Mouse (Mus musculus): ENCODE measurements around the gene Raph1. TPM values are rescaled to one million over a fixed set of nuclear protein-coding genes. Genes with fewer than 3 reads are reported as not detected.
"Not testable (repeated sequence)": the region's sequence is repeated elsewhere in the genome, so short reads cannot be mapped to it uniquely, and the experiment has no call there.

Raph1 gene
- polyA plus RNA-seq, 1 experiment: not detected

DNA sequence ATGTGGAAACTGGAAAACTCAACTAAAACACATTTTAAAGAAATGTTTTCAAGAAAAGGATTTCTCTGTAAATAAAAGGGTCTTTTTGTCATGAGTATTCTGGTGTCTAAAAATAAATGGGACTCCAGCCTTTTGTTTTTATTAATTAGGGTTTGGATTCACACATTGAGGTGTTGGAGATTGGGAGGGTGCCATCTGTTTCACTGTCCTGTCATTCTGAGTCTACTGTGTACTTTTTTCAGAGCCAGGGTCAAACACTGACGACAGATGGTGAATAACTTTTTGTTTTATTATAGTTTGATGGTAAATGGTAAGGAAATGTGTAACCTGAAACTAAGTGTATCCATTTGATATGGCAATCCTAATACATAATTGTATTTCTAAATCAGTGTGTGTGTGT lies 85.3 kb downstream of the Raph1 start:
- WGBS: 14% methylated on average over 1 of the region's 1 CpGs
- Histone ChIP-seq H3K4me3 (ENCODE audit: insufficient read depth, low read depth, low read length) (no peak overlapping the region), H3K27ac (ENCODE audit: insufficient read depth, low read depth, low read length) (no peak overlapping the region), H3K4me1 (ENCODE audit: control insufficient read depth, insufficient read depth, low read length) (no peaks in the 10 kb centered on the region)
- TF ChIP-seq CTCF (IDR thresholded peaks at IDR 0.05; ENCODE audit: insufficient read depth, low read depth, low read length) (no peak), POLR2A (IDR thresholded peaks at IDR 0.05; ENCODE audit: insufficient read depth, low read depth, low read length) (no peak)

DNA sequence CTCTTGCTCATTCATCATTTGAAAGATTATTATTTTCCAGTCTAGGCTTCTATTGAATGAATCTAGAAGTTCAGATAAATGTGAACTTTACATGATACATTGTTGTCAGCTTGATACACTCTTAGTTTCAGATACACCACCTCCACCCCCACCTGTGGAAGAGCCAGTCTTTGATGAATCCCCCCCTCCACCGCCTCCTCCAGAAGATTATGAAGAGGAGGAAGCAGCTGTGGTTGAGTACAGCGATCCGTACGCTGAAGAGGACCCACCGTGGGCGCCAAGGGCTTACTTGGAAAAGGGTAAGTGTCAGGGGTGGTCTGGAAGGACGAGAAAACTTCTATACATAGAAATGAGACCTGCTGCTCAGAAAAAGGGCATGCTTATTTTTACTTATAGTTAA lies 96.4 kb downstream of the Raph1 start:
- H3K4me1 ChIP-seq (ENCODE audit: control insufficient read depth, insufficient read depth, low read length): no peaks in the 10 kb centered on the region
- 75% methylated on average over 7 of the region's 7 CpGs for WGBS
- H3K27ac ChIP-seq (ENCODE audit: insufficient read depth, low read depth, low read length): no peak overlapping the region
- TF ChIP-seq CTCF (IDR thresholded peaks at IDR 0.05; ENCODE audit: insufficient read depth, low read depth, low read length) (no peak), POLR2A (IDR thresholded peaks at IDR 0.05; ENCODE audit: insufficient read depth, low read depth, low read length) (no peak)
- no peak overlapping the region for H3K4me3 ChIP-seq (ENCODE audit: insufficient read depth, low read depth, low read length)

DNA sequence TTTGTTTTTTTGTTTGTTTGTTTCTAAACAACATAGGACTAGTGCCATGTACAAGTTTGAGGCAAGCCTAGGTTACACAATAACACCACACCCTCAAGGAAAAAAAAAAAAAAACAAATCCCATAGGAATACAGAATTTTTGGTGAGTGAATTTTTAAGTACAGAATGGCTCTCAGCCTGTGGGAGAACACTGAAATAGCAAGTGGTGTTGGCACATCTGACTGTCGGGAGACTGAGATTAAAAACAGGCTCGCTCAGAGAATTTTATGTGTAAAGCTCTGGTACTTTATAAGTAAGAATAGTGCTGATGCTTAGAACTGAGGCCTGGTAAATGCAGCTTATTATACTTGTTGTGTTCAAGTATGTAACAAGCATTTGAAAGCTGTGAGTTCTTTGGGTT lies 97.4 kb downstream of the Raph1 start:
- no peak overlapping the region for H3K27ac ChIP-seq (ENCODE audit: insufficient read depth, low read depth, low read length)
- no peak for TF ChIP-seq CTCF (IDR thresholded peaks at IDR 0.05; ENCODE audit: insufficient read depth, low read depth, low read length)
- no peak for TF ChIP-seq POLR2A (IDR thresholded peaks at IDR 0.05; ENCODE audit: insufficient read depth, low read depth, low read length)
- 39% methylated on average over 2 of the region's 2 CpGs for WGBS

DNA sequence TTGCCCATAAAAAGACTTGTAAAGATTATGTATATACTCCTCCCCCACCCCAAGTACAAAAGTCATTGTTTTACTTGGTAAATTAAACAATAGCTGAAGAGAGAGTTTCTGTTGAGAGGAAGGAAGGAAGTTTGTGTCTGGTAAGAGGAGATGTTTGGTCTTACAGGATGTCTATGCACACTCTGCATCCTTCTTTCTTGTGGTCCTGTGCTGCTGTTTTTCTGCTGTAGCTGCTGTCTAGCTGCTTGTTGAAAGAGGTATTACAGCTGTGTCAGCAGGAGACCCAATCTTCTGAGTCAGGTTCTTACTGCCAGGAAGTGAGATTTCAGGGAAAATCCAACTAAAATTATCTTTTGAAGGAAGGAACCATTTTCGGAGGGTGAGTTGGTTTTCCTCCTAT lies 106.3 kb downstream of the Raph1 start:
- H3K27ac ChIP-seq (ENCODE audit: insufficient read depth, low read depth, low read length): no peak overlapping the region
- TF ChIP-seq POLR2A (IDR thresholded peaks at IDR 0.05; ENCODE audit: insufficient read depth, low read depth, low read length) (no peak), CTCF (IDR thresholded peaks at IDR 0.05; ENCODE audit: insufficient read depth, low read depth, low read length) (no peak)
- WGBS: 84% methylated on average over 1 of the region's 1 CpGs
- no peaks in the 10 kb centered on the region for H3K4me1 ChIP-seq (ENCODE audit: control insufficient read depth, insufficient read depth, low read length)
- no peak overlapping the region for H3K4me3 ChIP-seq (ENCODE audit: insufficient read depth, low read depth, low read length)

More for the DNA sequence above, 97.4 kb downstream of the Raph1 start:
- H3K4me1 ChIP-seq (ENCODE audit: control insufficient read depth, insufficient read depth, low read length): no peaks in the 10 kb centered on the region
- no peak overlapping the region for H3K4me3 ChIP-seq (ENCODE audit: insufficient read depth, low read depth, low read length)

DNA sequence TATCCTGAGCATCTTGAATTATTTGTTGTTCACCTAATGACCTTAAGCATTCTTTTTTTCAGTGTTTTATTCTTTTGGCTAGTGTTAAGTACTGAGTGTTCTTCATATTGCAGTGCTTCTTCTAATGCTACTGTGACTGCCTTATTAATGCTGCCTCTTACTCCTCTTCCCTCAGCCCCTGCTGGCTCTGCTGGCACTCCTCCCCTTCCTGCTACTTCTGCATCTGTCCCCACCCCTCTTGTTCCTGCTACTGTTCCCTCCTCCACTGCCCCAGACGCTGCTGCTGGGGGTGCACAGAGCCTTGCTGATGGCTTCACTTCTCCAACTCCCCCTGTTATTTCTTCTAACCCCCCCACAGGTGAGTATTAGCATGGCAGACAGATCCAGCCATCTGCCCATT lies 117.0 kb downstream of the Raph1 start:
- Histone ChIP-seq H3K4me3 (ENCODE audit: insufficient read depth, low read depth, low read length) (no peak overlapping the region), H3K27ac (ENCODE audit: insufficient read depth, low read depth, low read length) (no peak overlapping the region), H3K4me1 (ENCODE audit: control insufficient read depth, insufficient read depth, low read length) (no peaks in the 10 kb centered on the region)
- no peak for TF ChIP-seq CTCF (IDR thresholded peaks at IDR 0.05; ENCODE audit: insufficient read depth, low read depth, low read length)
- TF ChIP-seq POLR2A (IDR thresholded peaks at IDR 0.05; ENCODE audit: insufficient read depth, low read depth, low read length): no peak
- WGBS: 18% methylated on average over 1 of the region's 1 CpGs

GRCm38 (mm10) chr1:60447067-60447466 lies 119.8 kb downstream of the Raph1 start:
- TF ChIP-seq CTCF (IDR thresholded peaks at IDR 0.05; ENCODE audit: insufficient read depth, low read depth, low read length): no peak
- no peak for TF ChIP-seq POLR2A (IDR thresholded peaks at IDR 0.05; ENCODE audit: insufficient read depth, low read depth, low read length)
- Histone ChIP-seq H3K4me1 (ENCODE audit: control insufficient read depth, insufficient read depth, low read length) (no peaks in the 10 kb centered on the region), H3K4me3 (ENCODE audit: insufficient read depth, low read depth, low read length) (no peak overlapping the region), H3K27ac (ENCODE audit: insufficient read depth, low read depth, low read length) (no peak overlapping the region)
- WGBS: 77% methylated on average over 12 of the region's 12 CpGs

- not testable (repeated sequence) for H3K27ac ChIP-seq (ENCODE audit: insufficient read depth, low read depth, low read length); H3K4me1 ChIP-seq (ENCODE audit: control insufficient read depth, insufficient read depth, low read length); H3K4me3 ChIP-seq (ENCODE audit: insufficient read depth, low read depth, low read length)
- 79% methylated on average over 5 of the region's 5 CpGs for WGBS
Observed at GRCm38 (mm10) chr1:60441438-60441837, 125.5 kb downstream of the Raph1 start.

GRCm38 (mm10) chr1:60432497-60432896 lies 134.4 kb downstream of the Raph1 start:
- WGBS: 39% methylated on average over 1 of the region's 1 CpGs
- Histone ChIP-seq H3K27ac (ENCODE audit: insufficient read depth, low read depth, low read length) (no peak overlapping the region), H3K4me1 (ENCODE audit: control insufficient read depth, insufficient read depth, low read length) (no peaks in the 10 kb centered on the region), H3K4me3 (ENCODE audit: insufficient read depth, low read depth, low read length) (no peak overlapping the region)
- TF ChIP-seq CTCF (IDR thresholded peaks at IDR 0.05; ENCODE audit: insufficient read depth, low read depth, low read length) (no peak), POLR2A (IDR thresholded peaks at IDR 0.05; ENCODE audit: insufficient read depth, low read depth, low read length) (no peak)

Other genes starting within 250 kb of the Raph1 start
- not detected in 2 replicates for gene Cyp20a1, start 223.8 kb downstream of the Raph1 start, polyA plus RNA-seq (2012; ENCODE audit: insufficient read depth, insufficient read length, low replicate concordance, missing spikeins)
- gene Abi2, start 157.5 kb downstream of the Raph1 start, polyA plus RNA-seq (2012; ENCODE audit: insufficient read depth, insufficient read length, low replicate concordance, missing spikeins): 401 TPM in 1 of 2 replicates, not detected in the other
- gene Cd28, start 149.7 kb upstream of the Raph1 start, polyA plus RNA-seq (2012; ENCODE audit: insufficient read depth, insufficient read length, low replicate concordance, missing spikeins): not detected in 2 replicates

Measured in olfactory bulb, adult 2 months (tissue).